Mouse (Mus musculus) E14TG2a.4 (cell line): Measurements from ENCODE around the gene 1700037H04Rik.

Source experiments
- CTCF ChIP-seq: conservative IDR thresholded peaks from 2 replicates; pipeline ENCODE4 v1.5.1; 2014; ENCODE audit warnings: low read length
- NANOG ChIP-seq: IDR thresholded peaks from 2 replicates; pipeline ENCODE4 v1.6.1; 2014; ENCODE audit warnings: borderline replicate concordance, low read length, mixed read lengths

DNA sequence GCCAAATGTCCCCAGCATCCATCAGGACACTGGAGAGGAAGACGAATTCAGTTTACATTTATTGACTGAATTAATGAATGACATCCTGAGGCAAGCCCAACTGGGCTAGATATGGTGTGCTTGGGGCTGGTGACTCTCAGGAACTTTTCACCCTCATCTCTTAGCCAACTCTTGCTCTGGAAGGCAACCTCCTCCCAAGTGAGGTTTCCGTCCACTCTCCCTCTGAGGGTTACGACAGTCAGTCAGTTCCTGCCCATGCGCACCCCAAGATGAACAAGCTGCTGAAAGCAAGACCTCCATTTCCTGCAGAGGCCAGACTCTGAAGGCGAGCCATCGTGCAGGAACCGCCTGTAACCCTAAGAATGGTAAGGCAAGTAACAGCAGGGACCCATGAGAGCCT lies 2.9 kb downstream of the 1700037H04Rik start:
- no peak for TF ChIP-seq CTCF
- no peak for TF ChIP-seq NANOG
